Mouse (Mus musculus) cerebellum, adult 11 months (tissue): Measurements from ENCODE around the gene Pappa2.

ENCODE experiments used
- DNase-seq: peaks from one replicate; pipeline ENCODE4 v3.0.0; 2022

Pappa2 gene

GRCm38 (mm10) chr1:158764211-158764610, 216.1 kb downstream of the Pappa2 start:
- DNase-seq, result no peak

- peak; percentile 54 for DNase-seq
These were observed 231.8 kb downstream of the Pappa2 start for GRCm38 (mm10) chr1:158748356-158749096.

- DNase-seq, result no peak
These were observed 238.8 kb downstream of the Pappa2 start for GRCm38 (mm10) chr1:158741449-158741848.

- DNase-seq, result no peak
These were observed 239.3 kb downstream of the Pappa2 start for GRCm38 (mm10) chr1:158740949-158741348.

GRCm38 (mm10) chr1:158740161-158740766, 240.0 kb downstream of the Pappa2 start:
- DNase-seq, result no peak

GRCm38 (mm10) chr1:158739132-158739919, 241.0 kb downstream of the Pappa2 start:
- no peak for DNase-seq

GRCm38 (mm10) chr1:158732868-158733496, 247.3 kb downstream of the Pappa2 start:
- DNase-seq, result no peak

- peak; percentile 16 for DNase-seq
These were observed 266.8 kb downstream of the Pappa2 start for GRCm38 (mm10) chr1:158713301-158714095.

- DNase-seq, result no peak
These were observed 279.0 kb downstream of the Pappa2 start for GRCm38 (mm10) chr1:158701336-158701735.

GRCm38 (mm10) chr1:158700147-158700546, 280.1 kb downstream of the Pappa2 start:
- no peak for DNase-seq

- DNase-seq, result no peak
These were observed 281.0 kb downstream of the Pappa2 start for GRCm38 (mm10) chr1:158699276-158699675.

- no peak for DNase-seq
These were observed 282.3 kb downstream of the Pappa2 start for GRCm38 (mm10) chr1:158697859-158698569.

- no peak for DNase-seq
These were observed 282.9 kb downstream of the Pappa2 start for GRCm38 (mm10) chr1:158697423-158697822.

GRCm38 (mm10) chr1:158687726-158688125, 292.6 kb downstream of the Pappa2 start:
- DNase-seq, result no peak

- peak; percentile 25 for DNase-seq
These were observed 310.2 kb downstream of the Pappa2 start for GRCm38 (mm10) chr1:158669971-158670592.

- DNase-seq, result no peak
These were observed 314.3 kb downstream of the Pappa2 start for GRCm38 (mm10) chr1:158666001-158666400.
